ENCODE assay signal across 8 mouse cellular contexts in genomic region chr14:28511029-28511651, GRCm38 (mm10). TPM values are rescaled to one million over a fixed set of nuclear protein-coding genes. Genes with fewer than 3 reads are reported as not detected.
DNase-seq lines count a peak whose midpoint lies in the region; ATAC-seq and TF ChIP-seq lines count a peak whose summit lies in the region.
"Had no signal": no experiment of that assay in that cellular context is flagged by ENCODE, and none has a peak within 500 bp of the region (broad histone marks: within the 10 kb centered on the region; RNA-seq: fewer than 3 reads in every experiment).

No protein-coding gene starts in this region.

- no peak for TF ChIP-seq POLR2A in ES-Bruce4 (IDR thresholded peaks at IDR 0.05; ENCODE audit: insufficient read depth, low read length)

- H3K4me2 ChIP-seq in forebrain, embryonic 12.5 days, result peak overlapping the region; percentile 74
- H3K4me2 ChIP-seq in hindbrain, postnatal 0 days (ENCODE audit: low read depth, low read length), result peak overlapping the region; percentile 84

- TF ChIP-seq EP300 in ES-Bruce4 (IDR thresholded peaks at IDR 0.05; ENCODE audit: insufficient read depth, low read depth, low read length), result no peak

- ATAC-seq in forebrain, embryonic 12.5 days (ENCODE audit: low FRiP score), result no peak
- ATAC-seq in hindbrain, postnatal 0 days, result peak; percentile 36; the same call in 1 of the 2 replicates

- H3K27me3 ChIP-seq in ES-Bruce4 (ENCODE audit: control insufficient read depth, insufficient read depth, low read length, poor library complexity, severe bottlenecking), result peaks cover 33% of the 10 kb centered on the region
- H3K27me3 ChIP-seq in forebrain, embryonic 12.5 days, result peaks cover 63% of the 10 kb centered on the region
- peaks cover 3% of the 10 kb centered on the region; the same call in 1 of the 2 replicates for H3K27me3 ChIP-seq in hindbrain, postnatal 0 days (ENCODE audit: insufficient read depth, low read length)

- H3K27ac ChIP-seq in ES-Bruce4 (ENCODE audit: insufficient read depth, low read length), result no peak overlapping the region
- H3K27ac ChIP-seq in forebrain, embryonic 12.5 days, result peak overlapping the region; percentile 61; the same call in 1 of the 2 replicates
- peak overlapping the region; percentile 69; the same call in 1 of the 2 replicates for H3K27ac ChIP-seq in hindbrain, postnatal 0 days

- no peak for TF ChIP-seq CTCF in ES-Bruce4 (IDR thresholded peaks at IDR 0.05; ENCODE audit: low read depth, low read length)
- TF ChIP-seq CTCF in hindbrain, postnatal 0 days (IDR thresholded peaks at IDR 0.05; ENCODE audit: low read depth), result no peak

- H3K9me3 ChIP-seq in ES-Bruce4 (replicated peaks; ENCODE audit: control insufficient read depth, insufficient read depth, low read length, poor library complexity, severe bottlenecking), result no peaks in the 10 kb centered on the region
- no peaks in the 10 kb centered on the region for H3K9me3 ChIP-seq in forebrain, embryonic 12.5 days
- H3K9me3 ChIP-seq in hindbrain, postnatal 0 days (ENCODE audit: low read length), result no peaks in the 10 kb centered on the region
- H3K9me3 ChIP-seq: megakaryocyte, embryonic 14.5 days had no signal

- H3K9ac ChIP-seq in ES-Bruce4 (ENCODE audit: low read depth, poor library complexity, severe bottlenecking), result peak overlapping the region; percentile 51
- H3K9ac ChIP-seq in forebrain, embryonic 12.5 days, result peak overlapping the region; percentile 54
- H3K9ac ChIP-seq in hindbrain, postnatal 0 days (replicated peaks; ENCODE audit: low read length), result peak overlapping the region; percentile 53

- DNase-seq in 3T3-L1 (ENCODE audit: low read depth, low spot score), result peak; percentile 29
- DNase-seq in hindbrain, postnatal 0 days (ENCODE audit: low spot score), result peak; percentile 49
- DNase-seq in lung, postnatal 4 days, result peak; percentile 40 to 49
- peak; percentile 31 to 38 for DNase-seq in urinary bladder, postnatal 36 days (ENCODE audit: low spot score in 2 of 2)
- no peak for DNase-seq in right cerebral cortex, postnatal 36 days (ENCODE audit: low spot score in 2 of 2)

- H3K4me3 ChIP-seq in ES-Bruce4 (ENCODE audit: low read depth, low read length), result peak overlapping the region; percentile 58
- peak overlapping the region; percentile 43 for H3K4me3 ChIP-seq in forebrain, embryonic 12.5 days (replicated peaks)
- peak overlapping the region; percentile 45 for H3K4me3 ChIP-seq in hindbrain, postnatal 0 days (ENCODE audit: low read length)
- H3K4me3 ChIP-seq: megakaryocyte, embryonic 14.5 days had no signal

- WGBS in forebrain, embryonic 12.5 days, result under 1% methylated on average over 40 of the region's 41 CpGs
- WGBS in hindbrain, postnatal 0 days, result under 1% methylated on average over 40 of the region's 41 CpGs

- peaks cover 3% of the 10 kb centered on the region for H3K4me1 ChIP-seq in ES-Bruce4 (ENCODE audit: control insufficient read depth, insufficient read depth, low read length)
- peaks cover 54% of the 10 kb centered on the region for H3K4me1 ChIP-seq in forebrain, embryonic 12.5 days
- peaks cover 4% of the 10 kb centered on the region; the same call in 1 of the 2 replicates for H3K4me1 ChIP-seq in hindbrain, postnatal 0 days (ENCODE audit: insufficient read depth, low read length)
- H3K4me1 ChIP-seq: megakaryocyte, embryonic 14.5 days had no signal

- H3K36me3 ChIP-seq in ES-Bruce4 (ENCODE audit: control insufficient read depth, insufficient read depth, low read length, poor library complexity, severe bottlenecking), result no peaks in the 10 kb centered on the region
- no peaks in the 10 kb centered on the region for H3K36me3 ChIP-seq in forebrain, embryonic 12.5 days (replicated peaks)
- no peaks in the 10 kb centered on the region for H3K36me3 ChIP-seq in hindbrain, postnatal 0 days (ENCODE audit: insufficient read depth, low read length)

RNA-seq across cellular contexts. Expression of gene Wnt5a, which starts 6.6 kb away (rescaled TPM):
- polyA plus RNA-seq in ES-Bruce4 (2011; ENCODE audit: insufficient read depth, insufficient read length, low read depth, missing spikeins), result 0.99 and 1.3 TPM in 2 replicates
- polyA plus RNA-seq in forebrain, embryonic 12.5 days (2016; fragmentation: Nextera tagmentation; extraction: Ambion mirVana), result 16.1 and 20.3 TPM in 2 replicates
- 18.3 and 21.0 TPM in 2 replicates for total RNA-seq in hindbrain, postnatal 0 days (2014; rRNA removed)
- polyA plus RNA-seq in hindbrain, postnatal 0 days (2015; fragmentation: Nextera tagmentation; extraction: Ambion mirVana), result 17.8 and 19.6 TPM in 2 replicates

Comparison
In these comparisons a context has a peak if more than half of its experiments do, and no peak if none do; other contexts are left out.
1. DNase-seq: peak in 3T3-L1 (single experiment), hindbrain, postnatal 0 days (single experiment), lung, postnatal 4 days (2 of 2) and urinary bladder, postnatal 36 days (2 of 2); none in right cerebral cortex, postnatal 36 days (0 of 2).
2. Peak in every context shown above with its lines, with median percentiles within 50 percentile points of each other: H3K4me3 ChIP-seq and H3K9ac ChIP-seq.